21 mouse cellular contexts compared by ENCODE assay signal in the genomic region with DNA sequence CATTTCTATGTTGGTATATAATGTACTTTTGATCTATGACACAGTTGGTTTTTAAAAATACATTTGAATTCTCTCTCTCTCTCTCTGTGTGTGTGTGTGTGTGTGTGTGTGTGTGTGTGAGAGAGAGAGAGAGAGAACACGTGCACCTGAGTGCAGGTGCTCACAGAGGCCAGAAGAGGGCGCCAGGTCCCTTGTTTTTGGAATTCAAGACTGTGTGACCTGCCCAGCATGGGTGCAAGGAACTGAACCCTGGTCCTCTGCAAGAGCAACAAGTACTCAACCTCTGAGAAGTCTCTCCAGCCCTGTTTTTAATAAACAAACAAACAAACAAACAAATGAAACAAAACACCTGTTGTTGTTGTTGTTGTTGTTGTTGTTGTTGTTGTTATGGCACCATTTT. TPM values are rescaled to one million over a fixed set of nuclear protein-coding genes. Genes with fewer than 3 reads are reported as not detected.
"Had no signal": no experiment of that assay in that cellular context is flagged by ENCODE, and none has a peak within 500 bp of the region (broad histone marks: within the 10 kb centered on the region; RNA-seq: fewer than 3 reads in every experiment).

No protein-coding gene starts in this region.

- H3K4me3 ChIP-seq: kidney, embryonic 15.5 days; left cerebral cortex, adult 2 months; liver, embryonic 13.5 days; midbrain, embryonic 12.5 days; midbrain, embryonic 15.5 days; neural tube, embryonic 12.5 days; neural tube, embryonic 15.5 days; stomach, embryonic 15.5 days had no signal

- DNase-seq: kidney, adult 8-10 months; kidney, postnatal 10 days; kidney, postnatal 36 days; layer of hippocampus, postnatal 36 days; liver, embryonic 13.5 days; liver, postnatal 0 days; lung, embryonic 14.5 days; right cerebral cortex, adult 18-20 months; right cerebral cortex, postnatal 14 days; right cerebral cortex, postnatal 4 days; thymus, postnatal 25 days had no signal

- H3K9me3 ChIP-seq: stomach, embryonic 15.5 days had no signal

- H3K27ac ChIP-seq: kidney, embryonic 15.5 days; left cerebral cortex, adult 2 months; liver, embryonic 13.5 days; macrophage; midbrain, embryonic 12.5 days; midbrain, embryonic 15.5 days; neural tube, embryonic 12.5 days; neural tube, embryonic 15.5 days; stomach, embryonic 15.5 days had no signal

- H3K36me3 ChIP-seq: kidney, embryonic 15.5 days; liver, embryonic 13.5 days; midbrain, embryonic 12.5 days; midbrain, embryonic 15.5 days; neural tube, embryonic 12.5 days; neural tube, embryonic 15.5 days; stomach, embryonic 15.5 days had no signal

- H3K4me2 ChIP-seq: kidney, embryonic 15.5 days; liver, embryonic 13.5 days; lung, embryonic 14.5 days; midbrain, embryonic 12.5 days; midbrain, embryonic 15.5 days; neural tube, embryonic 12.5 days; neural tube, embryonic 15.5 days; stomach, embryonic 15.5 days had no signal

- H3K4me1 ChIP-seq: kidney, embryonic 15.5 days; midbrain, embryonic 12.5 days; midbrain, embryonic 15.5 days; neural tube, embryonic 12.5 days; neural tube, embryonic 15.5 days; stomach, embryonic 15.5 days had no signal

- ATAC-seq: liver, postnatal 0 days; lung, postnatal 0 days; midbrain, embryonic 15.5 days had no signal

- H3K27me3 ChIP-seq: kidney, embryonic 15.5 days; liver, embryonic 13.5 days; midbrain, embryonic 12.5 days; midbrain, embryonic 15.5 days; neural tube, embryonic 12.5 days; neural tube, embryonic 15.5 days; stomach, embryonic 15.5 days had no signal

- H3K9ac ChIP-seq: kidney, embryonic 15.5 days; liver, embryonic 13.5 days; liver, postnatal 0 days; lung, embryonic 14.5 days; midbrain, embryonic 12.5 days; midbrain, embryonic 15.5 days; neural tube, embryonic 12.5 days; neural tube, embryonic 15.5 days; stomach, embryonic 15.5 days had no signal

RNA-seq across cellular contexts. Expression of a gene that starts 36.6 kb away (rescaled TPM):
- total RNA-seq: megakaryocyte, adult 5-6 weeks had no signal
- polyA plus RNA-seq: macrophage had no signal
